In the genomic region with DNA sequence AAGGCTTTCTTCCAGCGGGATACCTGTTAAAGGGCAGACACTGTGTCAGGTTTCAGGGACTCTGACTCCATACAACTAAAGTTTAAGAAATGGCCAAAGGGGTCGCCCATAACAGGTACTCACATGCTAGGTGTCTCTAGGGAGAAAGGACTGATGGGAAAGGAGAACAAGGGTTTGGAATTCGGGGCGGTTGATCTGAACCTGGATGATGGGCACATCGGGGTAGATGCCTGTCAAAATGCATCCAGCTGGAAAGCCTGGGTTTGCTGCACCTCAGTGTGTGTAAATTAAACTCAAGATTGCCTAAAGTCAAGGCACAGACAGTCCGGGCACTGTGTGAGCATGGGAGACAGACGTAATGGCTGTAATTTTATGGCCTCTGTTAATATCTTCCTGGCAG, we compare ENCODE assay signal across 8 mouse cellular contexts. TPM values are rescaled to one million over a fixed set of nuclear protein-coding genes. Genes with fewer than 3 reads are reported as not detected.
DNase-seq lines count a peak whose midpoint lies in the region; ATAC-seq and TF ChIP-seq lines count a peak whose summit lies in the region.

No protein-coding gene starts in this region.

- H3K4me2 ChIP-seq in kidney, postnatal 0 days (ENCODE audit: low read length), result peak overlapping the region; percentile 56
- H3K4me2 ChIP-seq in embryonic facial prominence, embryonic 11.5 days (ENCODE audit: low read depth, low read length), result peak overlapping the region; percentile 57
- H3K4me2 ChIP-seq in hindbrain, embryonic 14.5 days (replicated peaks), result peak overlapping the region; percentile 54
- H3K4me2 ChIP-seq in midbrain, embryonic 14.5 days (ENCODE audit: low read length), result peak overlapping the region; percentile 64

- H3K27me3 ChIP-seq in kidney, postnatal 0 days (ENCODE audit: insufficient read depth, low read length), result no peaks in the 10 kb centered on the region
- no peaks in the 10 kb centered on the region for H3K27me3 ChIP-seq in embryonic facial prominence, embryonic 11.5 days (ENCODE audit: control insufficient read depth, insufficient read depth, low read length)
- H3K27me3 ChIP-seq in hindbrain, embryonic 14.5 days (ENCODE audit: control insufficient read depth, insufficient read depth, low read length), result no peaks in the 10 kb centered on the region
- no peaks in the 10 kb centered on the region for H3K27me3 ChIP-seq in midbrain, embryonic 14.5 days (ENCODE audit: control insufficient read depth, insufficient read depth, low read length)

- H3K9me3 ChIP-seq in kidney, postnatal 0 days (replicated peaks; ENCODE audit: low read length), result no peaks in the 10 kb centered on the region
- H3K9me3 ChIP-seq in embryonic facial prominence, embryonic 11.5 days (replicated peaks; ENCODE audit: control insufficient read depth, low read length), result no peaks in the 10 kb centered on the region
- H3K9me3 ChIP-seq in hindbrain, embryonic 14.5 days (ENCODE audit: control insufficient read depth, low read length), result no peaks in the 10 kb centered on the region
- no peaks in the 10 kb centered on the region for H3K9me3 ChIP-seq in midbrain, embryonic 14.5 days (ENCODE audit: control insufficient read depth, low read length)

- H3K27ac ChIP-seq in kidney, postnatal 0 days, result 0 out of 2 replicates have a peak overlapping the region, but pooled peaks have one; percentile 8
- no peak overlapping the region for H3K27ac ChIP-seq in embryonic facial prominence, embryonic 11.5 days (replicated peaks; ENCODE audit: low read depth, low read length)
- peak overlapping the region; percentile 79 for H3K27ac ChIP-seq in hindbrain, embryonic 14.5 days
- peak overlapping the region; percentile 89 for H3K27ac ChIP-seq in midbrain, embryonic 14.5 days (replicated peaks; ENCODE audit: low read depth, low read length)

- H3K9ac ChIP-seq in kidney, postnatal 0 days (ENCODE audit: low read depth, low read length), result 0 out of 2 replicates have a peak overlapping the region, but pooled peaks have one; percentile 10
- no peak overlapping the region; the same call in 1 of the 2 replicates for H3K9ac ChIP-seq in embryonic facial prominence, embryonic 11.5 days (replicated peaks; ENCODE audit: low read length)
- H3K9ac ChIP-seq in hindbrain, embryonic 14.5 days, result peak overlapping the region; percentile 58
- H3K9ac ChIP-seq in midbrain, embryonic 14.5 days (replicated peaks; ENCODE audit: low read length), result peak overlapping the region; percentile 58

- ATAC-seq in kidney, postnatal 0 days (replicated peaks; ENCODE audit: low FRiP score, low read depth), result no peak
- ATAC-seq in embryonic facial prominence, embryonic 11.5 days (replicated peaks; ENCODE audit: insufficient number of reproducible peaks, low FRiP score, low TSS enrichment, low read depth), result no peak
- ATAC-seq in hindbrain, embryonic 14.5 days (ENCODE audit: low FRiP score), result peak; percentile 6; the same call in 1 of the 2 replicates
- ATAC-seq in midbrain, embryonic 14.5 days (ENCODE audit: low FRiP score, low TSS enrichment), result no peak
- no peak for ATAC-seq in frontal cortex, adult (ENCODE audit: low TSS enrichment)

- no peak for DNase-seq in kidney, postnatal 0 days (ENCODE audit: low spot score)
- no peak for DNase-seq in kidney, postnatal 25 days
- DNase-seq in embryonic facial prominence, embryonic 11.5 days (ENCODE audit: low spot score), result no peak
- no peak for DNase-seq in hindbrain, embryonic 14.5 days (ENCODE audit: low spot score)
- no peak for DNase-seq in midbrain, embryonic 14.5 days
- DNase-seq in urinary bladder, postnatal 36 days (ENCODE audit: low spot score in 2 of 2), result no peak
- no peak for DNase-seq in cerebellum, adult 11-12 months

- peak overlapping the region; percentile 12; the same call in 1 of the 2 replicates for H3K4me3 ChIP-seq in kidney, postnatal 0 days (replicated peaks; ENCODE audit: low read depth, low read length)
- H3K4me3 ChIP-seq in embryonic facial prominence, embryonic 11.5 days (ENCODE audit: low read depth, low read length), result peak overlapping the region; percentile 18
- H3K4me3 ChIP-seq in hindbrain, embryonic 14.5 days (replicated peaks; ENCODE audit: low read length), result peak overlapping the region; percentile 20
- H3K4me3 ChIP-seq in midbrain, embryonic 14.5 days (replicated peaks; ENCODE audit: low read depth, low read length), result peak overlapping the region; percentile 31

- WGBS in kidney, postnatal 0 days, result 19% methylated on average over 7 of the region's 7 CpGs
- 4% methylated on average over 7 of the region's 7 CpGs for WGBS in embryonic facial prominence, embryonic 11.5 days
- 6% methylated on average over 7 of the region's 7 CpGs for WGBS in hindbrain, embryonic 14.5 days
- WGBS in midbrain, embryonic 14.5 days, result 8% methylated on average over 7 of the region's 7 CpGs

- H3K36me3 ChIP-seq in kidney, postnatal 0 days (ENCODE audit: insufficient read depth, low read length), result no peaks in the 10 kb centered on the region
- H3K36me3 ChIP-seq in embryonic facial prominence, embryonic 11.5 days (replicated peaks; ENCODE audit: control insufficient read depth, insufficient read depth, low read depth, low read length), result no peaks in the 10 kb centered on the region
- H3K36me3 ChIP-seq in hindbrain, embryonic 14.5 days (replicated peaks; ENCODE audit: control insufficient read depth, insufficient read depth), result no peaks in the 10 kb centered on the region
- no peaks in the 10 kb centered on the region for H3K36me3 ChIP-seq in midbrain, embryonic 14.5 days (ENCODE audit: control insufficient read depth, insufficient read depth, low read length)

- TF ChIP-seq CTCF in kidney, postnatal 0 days (IDR thresholded peaks at IDR 0.05; ENCODE audit: low read depth), result no peak

- H3K4me1 ChIP-seq in kidney, postnatal 0 days (replicated peaks; ENCODE audit: insufficient read depth, low read length), result peaks cover 24% of the 10 kb centered on the region
- H3K4me1 ChIP-seq in embryonic facial prominence, embryonic 11.5 days (ENCODE audit: control insufficient read depth, insufficient read depth, low read length), result peaks cover 2% of the 10 kb centered on the region; the same call in 1 of the 2 replicates
- H3K4me1 ChIP-seq in hindbrain, embryonic 14.5 days (replicated peaks; ENCODE audit: control insufficient read depth, insufficient read depth, low read length), result peaks cover 22% of the 10 kb centered on the region
- peaks cover 34% of the 10 kb centered on the region for H3K4me1 ChIP-seq in midbrain, embryonic 14.5 days (ENCODE audit: control insufficient read depth, insufficient read depth, low read length)

RNA-seq across cellular contexts. Expression of a gene that starts 25.4 kb away (rescaled TPM):
- polyA plus RNA-seq in kidney, postnatal 0 days (2015; fragmentation: Nextera tagmentation; extraction: Ambion mirVana), result 544 and 545 TPM in 2 replicates
- polyA plus RNA-seq in embryonic facial prominence, embryonic 11.5 days (2014; fragmentation: Nextera tagmentation; extraction: Ambion mirVana), result 256 and 271 TPM in 2 replicates
- 365 and 386 TPM in 2 replicates for polyA plus RNA-seq in hindbrain, embryonic 14.5 days (2014; fragmentation: Nextera tagmentation; extraction: Ambion mirVana)
- polyA plus RNA-seq in midbrain, embryonic 14.5 days (2014; fragmentation: Nextera tagmentation; extraction: Ambion mirVana), result 338 and 385 TPM in 2 replicates

RNA-seq across cellular contexts. Expression of a gene that starts 25.5 kb away (rescaled TPM):
- polyA plus RNA-seq in kidney, postnatal 0 days (2015; fragmentation: Nextera tagmentation; extraction: Ambion mirVana), result 80.9 and 84.4 TPM in 2 replicates
- polyA plus RNA-seq in embryonic facial prominence, embryonic 11.5 days (2014; fragmentation: Nextera tagmentation; extraction: Ambion mirVana), result 44.3 and 47.4 TPM in 2 replicates
- polyA plus RNA-seq in hindbrain, embryonic 14.5 days (2014; fragmentation: Nextera tagmentation; extraction: Ambion mirVana), result 64.5 and 65.4 TPM in 2 replicates
- polyA plus RNA-seq in midbrain, embryonic 14.5 days (2014; fragmentation: Nextera tagmentation; extraction: Ambion mirVana), result 46.6 and 48.0 TPM in 2 replicates

RNA-seq across cellular contexts. Expression of a gene that starts 56.2 kb away (rescaled TPM):
- polyA plus RNA-seq in kidney, postnatal 0 days (2015; fragmentation: Nextera tagmentation; extraction: Ambion mirVana), result 0.03 TPM in 1 of 2 replicates, not detected in the other
- not detected in 2 replicates for polyA plus RNA-seq in embryonic facial prominence, embryonic 11.5 days (2014; fragmentation: Nextera tagmentation; extraction: Ambion mirVana)
- polyA plus RNA-seq in hindbrain, embryonic 14.5 days (2014; fragmentation: Nextera tagmentation; extraction: Ambion mirVana), result not detected in 2 replicates
- polyA plus RNA-seq in midbrain, embryonic 14.5 days (2014; fragmentation: Nextera tagmentation; extraction: Ambion mirVana), result not detected in 2 replicates
